Mouse (Mus musculus): ENCODE measurements at regions not wholly inside any gene's neighbourhood (a gene's known extent, or its start where the extent isn't known, plus 50 kb on each side); places are given as distances from the start of the nearest gene placed in this dataset.
"Not testable (repeated sequence)": the region's sequence is repeated elsewhere in the genome, so short reads cannot be mapped to it uniquely, and the experiment has no call there.

DNA sequence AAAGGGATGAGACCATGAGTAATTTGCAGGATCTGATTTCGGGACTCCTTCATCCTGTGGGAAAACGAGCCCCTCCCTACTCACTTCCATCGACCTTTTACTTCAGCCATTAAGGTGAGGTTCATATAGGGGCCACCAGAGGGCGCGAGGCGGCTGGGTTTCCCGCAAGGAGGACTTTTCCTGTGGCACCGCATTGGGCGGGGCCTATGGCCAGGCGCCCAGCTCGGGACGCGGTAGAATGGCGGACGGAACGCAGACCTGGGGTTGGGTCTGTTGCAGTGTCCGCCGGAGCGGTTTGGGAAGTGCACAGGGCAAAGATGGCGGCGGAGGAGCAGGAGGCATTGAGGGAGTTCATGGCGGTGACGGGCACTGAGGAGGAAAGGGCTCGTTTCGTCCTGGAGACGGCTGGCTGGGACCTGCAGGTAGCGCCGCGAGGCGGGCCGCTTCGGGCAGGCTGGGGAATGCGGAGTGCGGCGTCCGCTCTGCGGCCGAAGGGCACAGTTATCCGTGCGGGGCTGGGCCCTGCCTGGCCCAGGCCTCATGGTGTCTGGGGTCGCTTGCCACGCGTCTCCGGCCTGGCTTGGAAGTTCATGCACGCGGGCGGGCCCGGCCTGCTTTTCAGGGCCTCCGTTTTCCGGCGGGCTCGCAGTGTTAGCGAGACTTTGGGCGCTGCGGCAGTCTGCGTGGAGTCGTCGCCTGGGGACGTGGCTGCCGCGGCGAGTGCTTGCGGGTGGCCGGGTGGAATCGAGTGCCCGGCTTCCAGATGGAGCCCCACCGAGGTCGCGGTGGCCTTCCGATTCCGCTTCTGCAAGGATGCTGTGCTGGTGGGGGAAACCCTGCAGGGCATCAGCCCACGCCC lies 219.1 kb downstream of the Gm31371 start:
- peak; percentile 100 for DNase-seq (ENCODE audit: low spot score)

DNA sequence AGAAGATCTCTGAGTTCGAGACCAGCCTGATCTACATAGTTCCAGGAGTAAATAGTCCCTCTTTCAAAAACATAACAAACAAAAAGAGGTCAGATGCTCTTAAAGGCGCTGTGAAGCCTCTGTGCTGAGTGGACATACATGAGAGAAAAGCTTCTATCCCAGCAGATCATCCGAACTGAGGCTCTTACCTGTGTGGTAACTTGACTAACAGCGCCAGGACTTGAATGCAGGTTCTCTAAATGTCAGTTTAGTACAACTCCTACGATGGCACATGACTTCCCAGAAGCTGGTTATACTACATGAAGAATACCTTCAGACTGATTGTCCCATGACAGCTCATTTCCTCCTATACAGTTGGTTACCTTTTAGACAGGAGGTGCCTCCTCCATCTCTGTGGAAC lies 220.4 kb downstream of the Gm31371 start:
- DNase-seq (ENCODE audit: low spot score): not testable (repeated sequence)

DNA sequence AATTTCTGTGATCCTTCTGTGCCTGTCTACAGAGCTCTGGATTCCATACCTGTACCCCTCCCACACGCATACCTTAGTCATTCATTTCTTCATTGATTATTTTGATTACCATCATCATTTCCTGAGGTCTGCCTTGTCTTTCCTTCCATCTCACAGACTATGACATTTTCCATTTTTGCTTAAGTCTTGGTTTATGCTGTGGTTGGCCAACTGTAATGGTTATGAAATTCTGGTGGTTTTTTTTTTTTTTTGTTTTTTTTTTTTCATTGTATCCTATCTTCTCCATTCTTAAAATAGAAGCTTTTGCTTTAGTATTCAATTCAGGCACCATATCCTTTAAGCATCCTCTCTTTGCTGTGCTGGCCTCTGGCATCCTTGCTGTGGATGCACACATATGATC lies 227.4 kb downstream of the Gm15319 start:
- DNase-seq (ENCODE audit: low spot score): not testable (repeated sequence)

DNA sequence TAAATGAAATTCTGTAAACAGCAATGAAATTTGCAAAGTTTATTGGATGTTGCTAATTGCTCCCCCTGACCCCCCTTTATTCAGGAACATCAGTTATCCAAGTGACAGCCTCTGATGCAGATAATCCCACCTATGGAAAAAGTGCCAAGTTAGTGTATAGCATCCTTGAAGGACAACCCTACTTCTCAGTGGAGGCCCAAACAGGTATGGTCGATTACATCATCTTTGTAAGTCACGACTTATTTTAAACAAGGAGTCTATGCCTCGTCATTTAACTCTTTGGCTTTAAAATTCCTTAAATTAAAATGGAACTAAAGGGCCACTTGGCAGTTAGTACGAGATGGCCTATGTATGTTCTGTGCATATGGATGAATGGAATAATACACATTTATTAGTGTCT lies 217.6 kb downstream of the Gm15319 start:
- not testable (repeated sequence) for DNase-seq (ENCODE audit: low spot score)

DNA sequence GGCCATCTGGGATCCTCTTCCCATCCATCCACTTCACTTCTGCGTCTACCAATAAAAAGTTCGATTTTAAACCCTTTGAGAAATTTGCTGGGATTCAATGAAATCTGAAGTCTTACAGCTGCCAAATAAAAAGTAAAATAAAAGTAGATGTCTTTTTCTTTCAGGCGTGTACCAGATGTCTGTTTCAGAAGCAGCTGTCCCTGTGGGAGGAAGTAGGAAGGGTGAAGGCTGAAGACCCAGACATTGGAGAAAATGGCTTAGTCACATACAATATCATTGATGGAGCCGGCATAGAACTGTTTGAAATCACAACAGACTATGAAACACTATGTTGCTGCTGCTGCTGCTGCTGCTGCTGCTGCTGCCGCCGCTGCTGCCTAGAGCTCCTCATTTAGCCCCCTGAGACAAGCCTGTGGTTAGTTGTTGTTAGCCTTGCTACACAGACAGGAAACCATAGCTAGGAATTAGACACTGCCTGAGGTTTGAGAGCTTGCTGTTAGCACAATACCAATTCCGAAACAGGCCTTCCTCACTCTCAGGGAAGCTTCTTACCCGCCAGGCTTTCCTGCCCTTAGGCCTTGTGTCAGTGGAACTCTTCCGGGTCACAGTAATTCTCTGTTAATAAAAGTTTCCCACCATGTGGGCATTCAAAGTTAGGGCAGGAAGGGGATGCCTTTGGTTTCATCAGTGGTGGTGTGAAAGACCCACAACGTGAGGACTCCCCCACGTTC lies 211.5 kb downstream of the Gm15319 start:
- DNase-seq (ENCODE audit: low spot score): not testable (repeated sequence)

DNA sequence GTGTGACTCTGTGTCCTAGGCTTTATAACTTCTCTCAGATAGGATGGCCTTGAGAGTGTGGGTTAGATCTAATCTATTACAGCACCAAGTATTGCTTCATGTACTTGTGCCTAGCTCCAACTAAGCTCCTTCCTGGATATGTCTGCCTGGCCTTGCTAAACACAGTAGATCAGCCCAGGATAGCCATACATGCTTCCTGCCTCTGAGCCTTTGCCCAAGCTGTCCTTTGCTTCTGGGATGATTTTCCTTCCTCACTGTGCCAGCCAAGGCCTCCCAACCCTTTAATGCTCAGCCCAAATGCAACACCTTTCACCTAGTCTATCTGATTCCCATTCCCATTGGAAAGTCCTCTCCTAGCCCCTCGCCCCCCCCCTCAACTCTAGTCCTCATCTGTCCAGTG lies 208.9 kb downstream of the Gm15319 start:
- DNase-seq (ENCODE audit: low spot score): peak; percentile 3

Measured in ovary, postnatal 36 days (tissue).